Mouse (Mus musculus) CH12.LX (cell line): ENCODE measurements around the gene Farp1. TPM values are rescaled to one million over a fixed set of nuclear protein-coding genes. Genes with fewer than 3 reads are reported as not detected.
A peak's percentile ranks its signal among the peaks of the same experiment; 100 is the strongest.

ENCODE experiments used
- DNase-seq: peaks from one replicate; pipeline ENCODE4 v3.0.0-alpha.2; 2013; ENCODE audit errors: extremely low read depth
- H3K27ac ChIP-seq: 2 replicates; pipeline ENCODE4 v1.5.1; 2012; ENCODE audit warnings: low read depth, mild to moderate bottlenecking, control low read depth, moderate library complexity; ENCODE audit not compliant: insufficient read depth
- H3K27me3 ChIP-seq: replicated peaks from 2 replicates; pipeline ENCODE3; 2012; ENCODE audit warnings: inconsistent platforms
- H3K36me3 ChIP-seq, 2 experiments: replicated peaks in 1 of 2; 2 replicates each; pipeline versions ENCODE3 to v1.6.1; 2012; ENCODE audit warnings: inconsistent platforms in 1 of 2, low read length in 1 of 2, mild to moderate bottlenecking in 1 of 2, mixed read lengths in 1 of 2, moderate library complexity in 1 of 2; ENCODE audit not compliant: control insufficient read depth in 1 of 2, insufficient read depth in 1 of 2
- H3K4me1 ChIP-seq, 2 experiments: 2 replicates each; pipeline ENCODE4 v1.6.1; 2012; ENCODE audit warnings: inconsistent platforms in 1 of 2, moderate library complexity in 1 of 2; ENCODE audit not compliant: insufficient read depth in 2 of 2, control insufficient read depth in 1 of 2
- H3K4me2 ChIP-seq: 2 replicates; pipeline ENCODE4 v1.6.1; 2012; ENCODE audit warnings: low read depth, mild to moderate bottlenecking, control low read depth; ENCODE audit not compliant: poor library complexity, insufficient read depth, severe bottlenecking
- H3K4me3 ChIP-seq, 3 experiments: fragments of 150-350 bp in 1 of 3; sonication (generic) in 1 of 3; replicated peaks in 1 of 3; 2 replicates each; pipeline versions ENCODE3 to v1.5.1; 2011 to 2012; ENCODE audit warnings: low read depth in 2 of 3, low read length in 2 of 3, mild to moderate bottlenecking in 2 of 3, moderate library complexity in 2 of 3, control low read depth in 1 of 3, improper control_type of control experiment in 1 of 3, inconsistent platforms in 1 of 3, mixed read lengths in 1 of 3; ENCODE audit not compliant: poor library complexity in 1 of 3
- H3K79me2 ChIP-seq: replicated peaks from 2 replicates; pipeline ENCODE4 v1.6.1; 2012; ENCODE audit warnings: mild to moderate bottlenecking, moderate library complexity; ENCODE audit not compliant: control insufficient read depth, poor library complexity, insufficient read depth, severe bottlenecking; ENCODE audit errors: extremely low read depth
- H3K9ac ChIP-seq: 2 replicates; pipeline ENCODE4 v1.6.1; 2012; ENCODE audit warnings: low read depth, mild to moderate bottlenecking, control low read depth, moderate library complexity; ENCODE audit not compliant: insufficient read depth
- H3K9me3 ChIP-seq: replicated peaks from 2 replicates; pipeline ENCODE3; 2012; ENCODE audit warnings: low read length, inconsistent platforms, mixed read lengths
- CHD2 ChIP-seq: IDR thresholded peaks from 2 replicates; pipeline ENCODE4 v1.6.1; 2011; ENCODE audit warnings: low read length, improper control_type of control experiment
- CTCF ChIP-seq, 2 experiments: IDR thresholded peaks in 1 of 2; conservative IDR thresholded peaks in 1 of 2; 2 replicates each; pipeline ENCODE4 v1.5.1; 2011 to 2012; ENCODE audit warnings: low read depth in 2 of 2, low read length in 2 of 2, improper control_type of control experiment in 1 of 2, inconsistent platforms in 1 of 2, mild to moderate bottlenecking in 1 of 2, moderate library complexity in 1 of 2
- ELF1 ChIP-seq: IDR thresholded peaks from 2 replicates; pipeline ENCODE4 v1.6.1; 2014; ENCODE audit warnings: low read depth, mild to moderate bottlenecking, inconsistent platforms, low read length, improper control_type of control experiment
- GABPA ChIP-seq: IDR thresholded peaks from 2 replicates; pipeline ENCODE4 v1.6.1; 2012; ENCODE audit warnings: low read depth, low read length, improper control_type of control experiment, inconsistent platforms; ENCODE audit not compliant: insufficient replicate concordance
- IRF4 ChIP-seq: IDR thresholded peaks from 2 replicates; pipeline ENCODE4 v1.6.1; 2014; ENCODE audit warnings: low read depth, mild to moderate bottlenecking, inconsistent platforms, low read length, improper control_type of control experiment
- JUN ChIP-seq: IDR thresholded peaks from 2 replicates; pipeline ENCODE4 v1.6.1; 2011; ENCODE audit warnings: low read depth, mild to moderate bottlenecking, low read length, improper control_type of control experiment, moderate library complexity; ENCODE audit not compliant: insufficient read depth
- MYC ChIP-seq: IDR thresholded peaks from 2 replicates; pipeline ENCODE4 v1.6.1; 2011; ENCODE audit warnings: low read depth, mild to moderate bottlenecking, improper control_type of control experiment, low read length
- PAX5 ChIP-seq: IDR thresholded peaks from 2 replicates; pipeline ENCODE4 v1.6.1; 2012; ENCODE audit warnings: low read length, inconsistent platforms, mixed read lengths
- POLR2AphosphoS2 ChIP-seq: IDR thresholded peaks from 2 replicates; pipeline ENCODE4 v1.6.1; 2011; ENCODE audit warnings: low read depth, low read length, improper control_type of control experiment
- RAD21 ChIP-seq: IDR thresholded peaks from 2 replicates; pipeline ENCODE4 v1.6.1; 2011; ENCODE audit warnings: low read depth, mild to moderate bottlenecking, low read length, improper control_type of control experiment, moderate library complexity
- RCOR1 ChIP-seq: conservative IDR thresholded peaks from 2 replicates; pipeline ENCODE4 v1.6.1; 2012; ENCODE audit warnings: low read depth, mild to moderate bottlenecking, inconsistent platforms, low read length, improper control_type of control experiment
- SMC3 ChIP-seq: IDR thresholded peaks from 2 replicates; pipeline ENCODE4 v1.6.1; 2011; ENCODE audit warnings: low read depth, low read length, improper control_type of control experiment
- TCF12 ChIP-seq: IDR thresholded peaks from 2 replicates; pipeline ENCODE4 v1.6.1; 2014; ENCODE audit warnings: low read depth, mild to moderate bottlenecking, inconsistent platforms, low read length, improper control_type of control experiment
- UBTF ChIP-seq: IDR thresholded peaks from 2 replicates; pipeline ENCODE4 v1.6.1; 2012; ENCODE audit warnings: low read depth, mild to moderate bottlenecking, inconsistent platforms, low read length, improper control_type of control experiment, moderate library complexity
- ZC3H11A ChIP-seq: IDR thresholded peaks from 2 replicates; pipeline ENCODE4 v1.6.1; 2012; ENCODE audit warnings: low read depth, mild to moderate bottlenecking, inconsistent platforms, low read length, improper control_type of control experiment
- dilution Hi-C: fragments of 300-500 bp; cut with MboI; formaldehyde crosslinking; loops from 2 replicates; pipeline ENCODE4 v1.14.3; 2020; ENCODE audit warnings: low sequenced_read_pairs; ENCODE audit not compliant: extremely low pct_unique_long_range_greater_than_20kb, extremely low pct_ligation_motif_present
- in situ Hi-C: fragments of 300-500 bp; cut with MboI; formaldehyde crosslinking; loops from 3 replicates; pipeline ENCODE4 v1.14.3; 2019; ENCODE audit warnings: low sequenced_read_pairs, low pct_ligation_motif_present, low pct_unique_long_range_greater_than_20kb, mixed read lengths
- polyA plus RNA-seq: library from polyadenylated mRNA; unstranded; fragments of >175 nt; gene quantifications from 2 replicates; pipeline ENCODE4 v1.2.1, GENCODE M21; 2012; ENCODE audit warnings: low read depth; ENCODE audit not compliant: insufficient read length
- total RNA-seq, 2 experiments: library from RNA; depleted of rRNA; stranded (reverse); fragments of 300-350 nt in 1 of 2; fragments of >200 nt in 1 of 2; gene quantifications; 2 replicates each; pipeline ENCODE4 v1.2.3; 2012 to 2014

Gene Farp1
- total and polyA plus RNA-seq, 3 experiments: 2.4 to 10.3 (median 2.5) TPM

DNA sequence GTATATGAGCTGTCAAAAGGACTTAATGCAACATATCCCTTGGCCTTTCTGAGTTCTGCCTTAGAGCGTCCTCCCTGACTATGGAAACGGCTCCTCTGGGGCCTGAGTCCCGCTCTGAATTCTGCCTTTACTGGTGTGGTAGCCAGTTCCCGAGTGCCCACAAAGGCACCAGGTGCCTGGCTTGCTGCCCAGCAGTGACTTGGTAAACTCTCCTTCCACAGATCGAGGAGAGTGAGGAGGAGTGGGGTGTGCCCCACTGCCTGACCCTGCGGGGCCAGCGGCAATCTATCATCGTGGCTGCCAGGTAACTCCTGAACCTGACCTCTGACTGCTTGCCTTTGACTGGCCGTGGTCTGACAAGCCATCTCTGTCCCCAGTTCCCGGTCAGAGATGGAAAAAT lies 241.0 kb downstream of the Farp1 start:
- H3K27ac ChIP-seq: no peak overlapping the region
- peaks cover 31 to 96% of the 10 kb centered on the region in 2 experiments for H3K36me3 ChIP-seq
- no peaks in the 10 kb centered on the region for H3K27me3 ChIP-seq
- H3K4me2 ChIP-seq: no peak overlapping the region
- no peaks in the 10 kb centered on the region for H3K79me2 ChIP-seq
- DNase-seq: no peak
- no peaks in the 10 kb centered on the region for H3K9me3 ChIP-seq
- no peak for TF ChIP-seq IRF4
- no peak for TF ChIP-seq PAX5
- no peak for TF ChIP-seq ELF1
- TF ChIP-seq RCOR1: no peak
- no peak for TF ChIP-seq SMC3
- no peak for TF ChIP-seq RAD21
- no peaks in the 10 kb centered on the region for H3K4me1 ChIP-seq
- no peak overlapping the region for H3K9ac ChIP-seq
- dilution Hi-C loops (no loop called here), in situ Hi-C loops (no loop called here)
- H3K4me3 ChIP-seq: no peak overlapping the region

DNA sequence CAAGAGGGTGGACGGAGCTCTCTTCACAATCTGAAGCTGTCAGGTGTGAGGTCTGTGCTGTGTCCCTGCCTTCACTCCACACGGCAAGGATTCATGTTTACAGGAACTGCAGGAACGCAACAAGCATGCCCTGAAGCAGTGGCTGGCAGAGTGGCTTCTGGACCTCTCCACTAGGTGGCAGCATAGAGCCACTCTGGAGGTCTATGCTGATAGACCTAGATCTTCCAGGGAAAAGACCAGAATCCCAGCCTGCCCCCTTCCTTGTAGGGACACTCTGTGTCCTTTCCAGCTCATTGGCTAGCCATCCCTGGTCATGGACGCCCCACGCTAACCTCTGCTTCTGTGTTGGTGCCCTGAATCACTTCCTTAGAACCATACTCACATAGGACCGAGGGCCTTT lies 244.1 kb downstream of the Farp1 start:
- Histone ChIP-seq H3K4me1 (peaks cover 0 to 2% of the 10 kb centered on the region in 2 experiments; a peak in 1 of 4 replicates), H3K4me2 (no peak overlapping the region), H3K36me3 (peaks cover 43 to 96% of the 10 kb centered on the region in 2 experiments), H3K27me3 (no peaks in the 10 kb centered on the region), H3K27ac (no peak overlapping the region), H3K9me3 (no peaks in the 10 kb centered on the region), H3K9ac (no peak overlapping the region), H3K79me2 (no peaks in the 10 kb centered on the region), H3K4me3 (no peak overlapping the region)
- DNase-seq: peak; percentile 66
- peak; percentile 90 to 93 for TF ChIP-seq CTCF (conservative IDR thresholded peaks at IDR 0.05 in 1 of 2, IDR thresholded peaks at IDR 0.05 in 1 of 2; ENCODE audit: low read depth in 2 of 2, low read length in 2 of 2)
- peak; percentile 90 for TF ChIP-seq RAD21
- TF ChIP-seq POLR2AphosphoS2: no peak
- peak; percentile 86 for TF ChIP-seq ZC3H11A
- peak; percentile 95 for TF ChIP-seq SMC3
- no peak for TF ChIP-seq ELF1
- in situ Hi-C loops: no loop called here
- dilution Hi-C loops: no loop called here

DNA sequence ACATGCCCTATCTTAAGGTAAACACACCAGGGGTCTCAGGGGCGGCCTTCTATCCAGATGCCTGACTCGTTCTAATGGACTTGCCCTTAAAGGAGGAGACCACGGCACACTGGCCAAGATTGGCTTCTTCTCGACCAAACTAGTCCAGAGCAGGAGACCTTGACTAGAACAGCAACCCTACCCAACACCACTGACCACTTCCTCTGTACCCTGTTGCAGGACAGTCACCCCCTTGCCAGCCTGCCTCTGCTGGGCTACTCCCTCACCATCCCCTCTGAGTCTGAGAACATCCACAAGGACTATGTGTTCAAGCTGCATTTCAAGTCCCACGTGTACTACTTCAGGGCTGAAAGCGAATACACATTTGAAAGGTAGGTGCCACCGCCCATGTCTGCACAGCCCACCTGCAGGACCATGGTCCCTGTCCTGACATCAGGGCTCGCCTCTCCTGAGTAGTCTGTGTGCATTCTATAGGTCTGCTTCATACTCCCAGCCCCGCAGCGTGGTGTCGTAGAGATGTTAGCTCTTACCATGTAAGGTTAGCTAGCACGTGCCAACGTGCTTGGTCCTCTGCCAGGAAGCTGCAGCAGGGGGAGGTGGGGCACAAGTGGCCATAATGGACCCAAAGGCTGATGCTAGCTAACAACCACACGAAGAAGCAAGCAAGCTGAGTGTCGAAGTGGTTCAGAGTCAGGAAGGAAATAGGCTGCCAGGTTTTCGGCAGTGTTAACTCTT lies 245.8 kb downstream of the Farp1 start:
- H3K4me1 ChIP-seq: peaks cover 0 to 19% of the 10 kb centered on the region in 2 experiments; a peak in 3 of 4 replicates
- dilution Hi-C loops: no loop called here
- H3K9me3 ChIP-seq: no peaks in the 10 kb centered on the region
- no peak overlapping the region for H3K4me2 ChIP-seq
- H3K9ac ChIP-seq: no peak overlapping the region
- H3K79me2 ChIP-seq: no peaks in the 10 kb centered on the region
- TF ChIP-seq RAD21 (no peak), RCOR1 (no peak), SMC3 (no peak), GABPA (no peak), MYC (no peak), JUN (no peak), CHD2 (no peak), UBTF (no peak), TCF12 (no peak)
- in situ Hi-C loops: no loop called here
- DNase-seq: no peak
- H3K27me3 ChIP-seq: no peaks in the 10 kb centered on the region
- no peak overlapping the region for H3K27ac ChIP-seq
- H3K36me3 ChIP-seq: peaks cover 46 to 94% of the 10 kb centered on the region in 2 experiments
- H3K4me3 ChIP-seq: no peak overlapping the region
